Mouse (Mus musculus): ENCODE measurements at regions not wholly inside any gene's neighbourhood (a gene's known extent, or its start where the extent isn't known, plus 50 kb on each side); places are given as distances from the start of the nearest gene placed in this dataset.

- TF ChIP-seq CTCF (conservative IDR thresholded peaks at IDR 0.05; ENCODE audit: insufficient read depth, insufficient read length, low read depth, low read length) (no peak), POLR2A (IDR thresholded peaks at IDR 0.05; ENCODE audit: low read depth, low read length) (no peak)
Observed at GRCm38 (mm10) chr14:45984135-45984892, 326.4 kb upstream of the Ddhd1 start.

Measured in kidney, adult 2 months (tissue).